Mouse (Mus musculus) adrenal gland, postnatal 25 days (tissue): ENCODE results near the gene Celf2. TPM values are rescaled to one million over a fixed set of nuclear protein-coding genes. Genes with fewer than 3 reads are reported as not detected.

Source experiments
- DNase-seq: peaks from one replicate; pipeline ENCODE4 v3.0.0; 2021; ENCODE audit warnings: mixed read lengths
- total RNA-seq: library from RNA; stranded (reverse); gene quantifications from 2 replicates; pipeline ENCODE4 v1.2.3, GENCODE M21; 2021

Gene Celf2
- total RNA-seq, 1 experiment from 2014 or later, result 34.5 TPM

GRCm38 (mm10) chr2:6673418-6673817, 835.9 kb downstream of the Celf2 start:
- no peak for DNase-seq

GRCm38 (mm10) chr2:6667611-6668010, 841.8 kb downstream of the Celf2 start:
- no peak for DNase-seq

- no peak for DNase-seq
Observed at GRCm38 (mm10) chr2:6659834-6660233, 849.5 kb downstream of the Celf2 start.

GRCm38 (mm10) chr2:6653719-6654118, 855.6 kb downstream of the Celf2 start:
- DNase-seq, result no peak

GRCm38 (mm10) chr2:6651697-6652096, 857.7 kb downstream of the Celf2 start:
- no peak for DNase-seq

GRCm38 (mm10) chr2:6648877-6649276, 860.5 kb downstream of the Celf2 start:
- no peak for DNase-seq

- DNase-seq, result no peak
Observed at GRCm38 (mm10) chr2:6647028-6647427, 862.3 kb downstream of the Celf2 start.

GRCm38 (mm10) chr2:6646325-6646724, 863.0 kb downstream of the Celf2 start:
- DNase-seq, result no peak

- no peak for DNase-seq
Observed at GRCm38 (mm10) chr2:6642222-6642850, 867.0 kb downstream of the Celf2 start.

- DNase-seq, result no peak
Observed at GRCm38 (mm10) chr2:6639370-6639769, 870.0 kb downstream of the Celf2 start.

GRCm38 (mm10) chr2:6637147-6637546, 872.2 kb downstream of the Celf2 start:
- DNase-seq, result no peak

- DNase-seq, result no peak
Observed at GRCm38 (mm10) chr2:6634899-6635298, 874.5 kb downstream of the Celf2 start.

- DNase-seq, result no peak
Observed at GRCm38 (mm10) chr2:6633115-6633514, 876.2 kb downstream of the Celf2 start.

GRCm38 (mm10) chr2:6623802-6624201, 885.6 kb downstream of the Celf2 start:
- DNase-seq, result no peak

GRCm38 (mm10) chr2:6622082-6622481, 887.3 kb downstream of the Celf2 start:
- DNase-seq, result no peak

- no peak for DNase-seq
Observed at GRCm38 (mm10) chr2:6618856-6619255, 890.5 kb downstream of the Celf2 start.

GRCm38 (mm10) chr2:6618450-6618849, 890.9 kb downstream of the Celf2 start:
- DNase-seq, result no peak

- DNase-seq, result no peak
Observed at GRCm38 (mm10) chr2:6604347-6604746, 905.0 kb downstream of the Celf2 start.

GRCm38 (mm10) chr2:6603880-6604279, 905.5 kb downstream of the Celf2 start:
- DNase-seq, result no peak

- DNase-seq, result no peak
Observed at GRCm38 (mm10) chr2:6602163-6602562, 907.2 kb downstream of the Celf2 start.

- no peak for DNase-seq
Observed at GRCm38 (mm10) chr2:6598879-6599167, 910.5 kb downstream of the Celf2 start.

GRCm38 (mm10) chr2:6598124-6598878, 911.1 kb downstream of the Celf2 start:
- no peak for DNase-seq

GRCm38 (mm10) chr2:6594736-6595135, 914.6 kb downstream of the Celf2 start:
- DNase-seq, result no peak

GRCm38 (mm10) chr2:6594160-6594559, 915.2 kb downstream of the Celf2 start:
- no peak for DNase-seq
